ENCODE assay signal across 9 mouse cellular contexts in the genomic region with DNA sequence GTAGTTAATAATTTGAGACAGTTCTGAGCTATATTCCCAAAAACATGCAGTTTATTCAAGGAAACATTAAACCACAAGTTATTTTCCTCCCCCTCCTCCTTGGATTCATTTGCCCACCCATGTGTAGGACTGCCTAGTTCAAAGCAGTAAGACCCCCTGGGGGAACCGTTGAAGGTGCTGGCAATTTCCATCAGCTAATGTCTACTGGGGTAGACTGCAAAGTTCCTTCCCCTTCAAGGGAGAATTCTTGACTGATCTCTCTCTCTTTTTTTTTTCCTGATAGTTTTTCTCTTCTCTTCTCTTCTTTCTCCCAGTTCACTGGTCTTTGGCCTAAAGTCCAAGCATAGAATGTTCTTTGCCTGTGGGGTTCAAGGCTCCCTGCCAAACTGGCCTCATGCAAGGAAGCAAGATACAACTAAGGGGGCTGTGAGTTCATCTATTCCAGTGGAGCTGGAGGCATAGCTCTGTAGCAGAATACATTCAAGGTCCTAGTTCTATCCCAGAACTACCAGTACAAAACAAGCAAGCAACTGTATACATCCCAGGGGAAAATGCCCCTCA. TPM values are rescaled to one million over a fixed set of nuclear protein-coding genes. Genes with fewer than 3 reads are reported as not detected.
DNase-seq lines count a peak whose midpoint lies in the region; ATAC-seq lines count a peak whose summit lies in the region.
"Had no signal": no experiment of that assay in that cellular context is flagged by ENCODE, and none has a peak within 500 bp of the region (broad histone marks: within the 10 kb centered on the region; RNA-seq: fewer than 3 reads in every experiment).

No protein-coding gene starts in this region.

- no peaks in the 10 kb centered on the region for H3K4me1 ChIP-seq in heart, embryonic 11.5 days (ENCODE audit: control insufficient read depth, insufficient read depth, low read length)
- no peaks in the 10 kb centered on the region for H3K4me1 ChIP-seq in midbrain, embryonic 12.5 days
- H3K4me1 ChIP-seq in midbrain, embryonic 10.5 days: peaks cover 6% of the 10 kb centered on the region; the same call in 1 of the 2 replicates
- H3K4me1 ChIP-seq in stomach, embryonic 16.5 days (ENCODE audit: control insufficient read depth, insufficient read depth, low read length): no peaks in the 10 kb centered on the region

- 21% methylated on average over 1 of the region's 1 CpGs for WGBS in heart, embryonic 11.5 days (ENCODE audit: insufficient replicate concordance)
- 39% methylated on average over 1 of the region's 1 CpGs for WGBS in midbrain, embryonic 12.5 days
- WGBS in midbrain, embryonic 10.5 days: 62% methylated on average over 1 of the region's 1 CpGs
- WGBS in stomach, embryonic 16.5 days: 41% methylated on average over 1 of the region's 1 CpGs

- H3K4me2 ChIP-seq in heart, embryonic 11.5 days: peak overlapping the region; percentile 64
- H3K4me2 ChIP-seq in midbrain, embryonic 12.5 days (replicated peaks): peak overlapping the region; percentile 50; the same call in 1 of the 2 replicates
- H3K4me2 ChIP-seq in stomach, embryonic 16.5 days (ENCODE audit: low read depth, low read length): peak overlapping the region; percentile 55

- no peaks in the 10 kb centered on the region for H3K36me3 ChIP-seq in heart, embryonic 11.5 days (ENCODE audit: control insufficient read depth, insufficient read depth, low read length)
- no peaks in the 10 kb centered on the region for H3K36me3 ChIP-seq in midbrain, embryonic 12.5 days
- no peaks in the 10 kb centered on the region for H3K36me3 ChIP-seq in midbrain, embryonic 10.5 days
- no peaks in the 10 kb centered on the region for H3K36me3 ChIP-seq in stomach, embryonic 16.5 days (ENCODE audit: control insufficient read depth, insufficient read depth, low read length)

- no peak for ATAC-seq in heart, embryonic 11.5 days (replicated peaks; ENCODE audit: insufficient number of reproducible peaks, low FRiP score, low TSS enrichment)
- no peak for ATAC-seq in midbrain, embryonic 12.5 days (ENCODE audit: low FRiP score, low read depth)
- no peak for ATAC-seq in stomach, embryonic 16.5 days (ENCODE audit: insufficient read depth, low FRiP score)

- H3K27ac ChIP-seq in heart, embryonic 11.5 days (ENCODE audit: low read depth, low read length): no peak overlapping the region
- no peak overlapping the region for H3K27ac ChIP-seq in midbrain, embryonic 12.5 days (replicated peaks)
- no peak overlapping the region for H3K27ac ChIP-seq in midbrain, embryonic 10.5 days (replicated peaks)
- no peak overlapping the region for H3K27ac ChIP-seq in stomach, embryonic 16.5 days (ENCODE audit: low read length)

- no peak overlapping the region for H3K9ac ChIP-seq in heart, embryonic 11.5 days (ENCODE audit: low read depth, low read length)
- H3K9ac ChIP-seq in midbrain, embryonic 12.5 days (replicated peaks): no peak overlapping the region
- no peak overlapping the region for H3K9ac ChIP-seq in stomach, embryonic 16.5 days (ENCODE audit: low read length)

- no peaks in the 10 kb centered on the region for H3K27me3 ChIP-seq in heart, embryonic 11.5 days (ENCODE audit: control insufficient read depth, insufficient read depth, low read length)
- H3K27me3 ChIP-seq in midbrain, embryonic 12.5 days: no peaks in the 10 kb centered on the region
- no peaks in the 10 kb centered on the region for H3K27me3 ChIP-seq in midbrain, embryonic 10.5 days (ENCODE audit: low read depth, poor library complexity, severe bottlenecking)
- no peaks in the 10 kb centered on the region for H3K27me3 ChIP-seq in stomach, embryonic 16.5 days (ENCODE audit: control insufficient read depth, insufficient read depth, low read length)

- H3K4me3 ChIP-seq in heart, embryonic 11.5 days (ENCODE audit: low read depth, low read length): no peak overlapping the region
- no peak overlapping the region for H3K4me3 ChIP-seq in midbrain, embryonic 12.5 days
- H3K4me3 ChIP-seq in midbrain, embryonic 10.5 days: no peak overlapping the region; the same call in 1 of the 2 replicates
- H3K4me3 ChIP-seq in stomach, embryonic 16.5 days (replicated peaks; ENCODE audit: low read length): no peak overlapping the region

- no peak for DNase-seq in heart, postnatal 4 days
- no peak for DNase-seq in midbrain, embryonic 10.5 days (ENCODE audit: low spot score)
- DNase-seq in kidney, postnatal 10 days: peak; percentile 25
- DNase-seq in adrenal gland, adult 18-20 months (ENCODE audit: low spot score in 2 of 2): no peak
- no peak for DNase-seq in layer of hippocampus, adult 8-10 months (ENCODE audit: low spot score in 2 of 2)

- H3K9me3 ChIP-seq in heart, embryonic 11.5 days (replicated peaks; ENCODE audit: control insufficient read depth, low read length): no peaks in the 10 kb centered on the region
- H3K9me3 ChIP-seq in midbrain, embryonic 12.5 days: no peaks in the 10 kb centered on the region
- H3K9me3 ChIP-seq in midbrain, embryonic 10.5 days (replicated peaks): no peaks in the 10 kb centered on the region
- H3K9me3 ChIP-seq in stomach, embryonic 16.5 days (replicated peaks; ENCODE audit: control insufficient read depth, low read length): no peaks in the 10 kb centered on the region

RNA-seq across cellular contexts. Expression of gene Rgn, which starts 0.6 kb away (rescaled TPM):
- polyA plus RNA-seq in heart, embryonic 11.5 days (2014; fragmentation: Nextera tagmentation; extraction: Ambion mirVana): 0.86 and 0.89 TPM in 2 replicates
- total RNA-seq in heart, postnatal 4 days (2021): 1 to 10 TPM; 1.1 to 1.7 TPM
- polyA plus RNA-seq in midbrain, embryonic 12.5 days (2016; fragmentation: Nextera tagmentation; extraction: Ambion mirVana): 0.14 and 0.65 TPM in 2 replicates
- polyA plus RNA-seq in midbrain, embryonic 10.5 days (2016; fragmentation: Nextera tagmentation; extraction: Ambion mirVana): 0.32 and 0.35 TPM in 2 replicates
- polyA plus RNA-seq in stomach, embryonic 16.5 days (2015; fragmentation: Nextera tagmentation; extraction: Ambion mirVana): 14.5 and 17.7 TPM in 2 replicates
- total RNA-seq in adrenal gland, adult 18-20 months (2021): 1 to 10 TPM in 1 of 2 experiments, under 1 TPM in 1; 0.67 to 3.4 TPM
- total RNA-seq in layer of hippocampus, adult 8-10 months (2022): under 1 TPM in 3 of 4 experiments, not detected in 1; 0.27 to 0.39 (median 0.34) TPM
- total RNA-seq: common myeloid progenitor, adult 5-6 weeks had no signal
